Mouse (Mus musculus) MEL (cell line): ENCODE data around the gene Fblim1. TPM values are rescaled to one million over a fixed set of nuclear protein-coding genes. Genes with fewer than 3 reads are reported as not detected.
A peak's percentile ranks its signal among the peaks of the same experiment; 100 is the strongest.

Experiments
- DNase-seq: peaks from one replicate; pipeline ENCODE4 v3.0.0; 2011; ENCODE audit warnings: low read depth, low spot score
- H3K27ac ChIP-seq: 2 replicates; pipeline ENCODE4 v1.5.1; 2012; ENCODE audit warnings: low read depth, mild to moderate bottlenecking, control low read depth, low read length, moderate library complexity; ENCODE audit not compliant: control insufficient read depth
- H3K27me3 ChIP-seq, 2 experiments: fragments of 150-350 bp in 1 of 2; sonication (generic) in 1 of 2; 2 replicates each; pipeline ENCODE4 v1.6.1; 2012; ENCODE audit warnings: low read length in 2 of 2, mild to moderate bottlenecking in 2 of 2, improper control_type of control experiment in 1 of 2, moderate library complexity in 1 of 2; ENCODE audit not compliant: insufficient read depth in 2 of 2, control insufficient read depth in 1 of 2
- H3K36me3 ChIP-seq, 2 experiments: 2 replicates each; pipeline ENCODE4 v1.6.1; 2012 to 2014; ENCODE audit warnings: low read length in 2 of 2, improper control_type of control experiment in 1 of 2, inconsistent platforms in 1 of 2, mild to moderate bottlenecking in 1 of 2; ENCODE audit not compliant: insufficient read depth in 2 of 2, control insufficient read depth in 1 of 2
- H3K4me1 ChIP-seq, 2 experiments: fragments of 150-350 bp in 1 of 2; sonication (generic) in 1 of 2; 2 replicates each; pipeline ENCODE4 v1.6.1; 2012; ENCODE audit warnings: low read length in 2 of 2, improper control_type of control experiment in 1 of 2, mild to moderate bottlenecking in 1 of 2; ENCODE audit not compliant: insufficient read depth in 2 of 2, control insufficient read depth in 1 of 2
- H3K4me3 ChIP-seq, 2 experiments: fragments of 150-350 bp in 1 of 2; sonication (generic) in 1 of 2; 2 replicates each; pipeline ENCODE4 v1.5.1; 2012; ENCODE audit warnings: low read depth in 2 of 2, low read length in 2 of 2, mild to moderate bottlenecking in 2 of 2, moderate library complexity in 2 of 2, control low read depth in 1 of 2, improper control_type of control experiment in 1 of 2; ENCODE audit not compliant: control insufficient read depth in 1 of 2, insufficient read depth in 1 of 2
- H3K79me2 ChIP-seq: 2 replicates; pipeline ENCODE4 v1.6.1; 2012; ENCODE audit warnings: mild to moderate bottlenecking, low read length, moderate library complexity; ENCODE audit not compliant: control insufficient read depth, poor library complexity, insufficient read depth
- H3K9ac ChIP-seq: 2 replicates; pipeline ENCODE4 v1.6.1; 2012; ENCODE audit warnings: low read depth, mild to moderate bottlenecking, control low read depth, low read length, moderate library complexity; ENCODE audit not compliant: control insufficient read depth, poor library complexity, severe bottlenecking
- H3K9me3 ChIP-seq: fragments of 150-350 bp; sonication (generic); replicated peaks from 2 replicates; pipeline ENCODE4 v1.6.1; 2012; ENCODE audit warnings: mild to moderate bottlenecking, low read length, improper control_type of control experiment, moderate library complexity; ENCODE audit not compliant: insufficient read depth
- BHLHE40 ChIP-seq: IDR thresholded peaks from 2 replicates; pipeline ENCODE4 v1.6.1; 2012; ENCODE audit warnings: low read depth, mild to moderate bottlenecking, inconsistent platforms, low read length, improper control_type of control experiment, borderline replicate concordance
- CHD1 ChIP-seq: IDR thresholded peaks from 2 replicates; pipeline ENCODE4 v1.6.1; 2012; ENCODE audit warnings: low read depth, mild to moderate bottlenecking, inconsistent platforms, low read length, improper control_type of control experiment
- CTCF ChIP-seq, 3 experiments: IDR thresholded peaks in 2 of 3; conservative IDR thresholded peaks in 1 of 3; 2 replicates each; pipeline ENCODE4 v1.5.1; 2011 to 2012; ENCODE audit warnings: low read length in 3 of 3, low read depth in 2 of 3, mild to moderate bottlenecking in 2 of 3, improper control_type of control experiment in 1 of 3, inconsistent platforms in 1 of 3, mixed read lengths in 1 of 3, moderate library complexity in 1 of 3; ENCODE audit not compliant: control insufficient read depth in 1 of 3, insufficient read depth in 1 of 3, poor library complexity in 1 of 3, severe bottlenecking in 1 of 3
- E2F4 ChIP-seq: IDR thresholded peaks from 2 replicates; pipeline ENCODE4 v1.6.1; 2011; ENCODE audit warnings: low read depth, low read length, improper control_type of control experiment, borderline replicate concordance
- EP300 ChIP-seq, 2 experiments: IDR thresholded peaks; 2 replicates each; pipeline ENCODE4 v1.6.1; 2011; ENCODE audit warnings: improper control_type of control experiment in 2 of 2, low read length in 2 of 2, low read depth in 1 of 2, mild to moderate bottlenecking in 1 of 2
- ETS1 ChIP-seq: IDR thresholded peaks from 2 replicates; pipeline ENCODE4 v1.6.1; 2012; ENCODE audit warnings: low read depth, mild to moderate bottlenecking, inconsistent platforms, low read length, improper control_type of control experiment, moderate library complexity
- GABPA ChIP-seq: IDR thresholded peaks from 2 replicates; pipeline ENCODE4 v1.6.1; 2012; ENCODE audit warnings: low read depth, mild to moderate bottlenecking, inconsistent platforms, low read length, improper control_type of control experiment, moderate library complexity
- GATA1 ChIP-seq: IDR thresholded peaks from 2 replicates; pipeline ENCODE4 v1.6.1; 2011; ENCODE audit warnings: low read depth, low read length, improper control_type of control experiment
- HCFC1 ChIP-seq: IDR thresholded peaks from 2 replicates; pipeline ENCODE4 v1.6.1; 2012; ENCODE audit warnings: low read depth, mild to moderate bottlenecking, inconsistent platforms, low read length, improper control_type of control experiment, moderate library complexity
- JUND ChIP-seq: IDR thresholded peaks from 2 replicates; pipeline ENCODE4 v1.6.1; 2011; ENCODE audit warnings: low read depth, mild to moderate bottlenecking, improper control_type of control experiment, low read length
- KAT2A ChIP-seq: conservative IDR thresholded peaks from 2 replicates; pipeline ENCODE4 v1.6.1; 2012; ENCODE audit warnings: low read depth, low read length, improper control_type of control experiment, inconsistent platforms
- MAFK ChIP-seq: IDR thresholded peaks from 2 replicates; pipeline ENCODE4 v1.6.1; 2011; ENCODE audit warnings: low read depth, mild to moderate bottlenecking, low read length, improper control_type of control experiment, borderline replicate concordance
- MAX ChIP-seq: IDR thresholded peaks from 2 replicates; pipeline ENCODE4 v1.6.1; 2011; ENCODE audit warnings: low read length, improper control_type of control experiment
- MAZ ChIP-seq: IDR thresholded peaks from 2 replicates; pipeline ENCODE4 v1.6.1; 2012; ENCODE audit warnings: low read depth, mild to moderate bottlenecking, inconsistent platforms, low read length, improper control_type of control experiment
- MEF2A ChIP-seq: IDR thresholded peaks from 2 replicates; pipeline ENCODE4 v1.6.1; 2014; ENCODE audit warnings: low read depth, mild to moderate bottlenecking, inconsistent platforms, low read length, improper control_type of control experiment; ENCODE audit not compliant: poor library complexity, insufficient replicate concordance, severe bottlenecking; ENCODE audit errors: extremely low read depth
- MYB ChIP-seq: IDR thresholded peaks from 2 replicates; pipeline ENCODE4 v1.6.1; 2011; ENCODE audit warnings: mild to moderate bottlenecking, low read depth, low read length, improper control_type of control experiment
- MYC ChIP-seq: IDR thresholded peaks from 2 replicates; pipeline ENCODE4 v1.6.1; 2011; ENCODE audit warnings: low read depth, mild to moderate bottlenecking, low read length, improper control_type of control experiment, moderate library complexity
- NELFE ChIP-seq: IDR thresholded peaks from 2 replicates; pipeline ENCODE4 v1.6.1; 2011; ENCODE audit warnings: low read depth, low read length, improper control_type of control experiment
- NRF1 ChIP-seq: IDR thresholded peaks from 2 replicates; pipeline ENCODE4 v1.6.1; 2014; ENCODE audit warnings: low read depth, mild to moderate bottlenecking, inconsistent platforms, low read length, improper control_type of control experiment, moderate library complexity; ENCODE audit not compliant: poor library complexity, insufficient read depth, severe bottlenecking
- POLR2A ChIP-seq, 2 experiments: IDR thresholded peaks; 2 replicates each; pipeline ENCODE4 v1.6.1; 2011 to 2012; ENCODE audit warnings: low read length in 2 of 2, mild to moderate bottlenecking in 2 of 2, control low read depth in 1 of 2, improper control_type of control experiment in 1 of 2, low read depth in 1 of 2, moderate library complexity in 1 of 2; ENCODE audit not compliant: control insufficient read depth in 1 of 2, insufficient read depth in 1 of 2, poor library complexity in 1 of 2
- POLR2AphosphoS2 ChIP-seq: IDR thresholded peaks from 2 replicates; pipeline ENCODE4 v1.6.1; 2011; ENCODE audit warnings: low read length, improper control_type of control experiment
- POLR2AphosphoS5 ChIP-seq: IDR thresholded peaks from 2 replicates; pipeline ENCODE4 v1.6.1; 2012; ENCODE audit warnings: low read depth, borderline replicate concordance, mild to moderate bottlenecking, inconsistent platforms, low read length, moderate library complexity, mixed read lengths
- RAD21 ChIP-seq: IDR thresholded peaks from 2 replicates; pipeline ENCODE4 v1.6.1; 2011; ENCODE audit warnings: mild to moderate bottlenecking, low read depth, low read length, improper control_type of control experiment
- RCOR1 ChIP-seq: IDR thresholded peaks from 2 replicates; pipeline ENCODE4 v1.6.1; 2012; ENCODE audit warnings: low read depth, mild to moderate bottlenecking, inconsistent platforms, low read length, improper control_type of control experiment
- SIN3A ChIP-seq: IDR thresholded peaks from 2 replicates; pipeline ENCODE4 v1.6.1; 2012; ENCODE audit warnings: low read length, improper control_type of control experiment, inconsistent platforms
- SMC3 ChIP-seq: IDR thresholded peaks from 2 replicates; pipeline ENCODE4 v1.6.1; 2011; ENCODE audit warnings: low read depth, low read length, improper control_type of control experiment
- TAL1 ChIP-seq: IDR thresholded peaks from 2 replicates; pipeline ENCODE4 v1.6.1; 2012; ENCODE audit warnings: mild to moderate bottlenecking, inconsistent platforms, low read length, moderate library complexity, mixed read lengths
- TBP ChIP-seq: IDR thresholded peaks from 2 replicates; pipeline ENCODE4 v1.8.0; 2011; ENCODE audit warnings: low read depth, low read length, improper control_type of control experiment
- TCF12 ChIP-seq: IDR thresholded peaks from 2 replicates; pipeline ENCODE4 v1.6.1; 2014; ENCODE audit warnings: low read depth, mild to moderate bottlenecking, inconsistent platforms, low read length, improper control_type of control experiment, moderate library complexity
- UBTF ChIP-seq: IDR thresholded peaks from 2 replicates; pipeline ENCODE4 v1.6.1; 2012; ENCODE audit warnings: low read depth, mild to moderate bottlenecking, inconsistent platforms, low read length, improper control_type of control experiment, moderate library complexity, borderline replicate concordance; ENCODE audit not compliant: insufficient read depth
- USF1 ChIP-seq: IDR thresholded peaks from 2 replicates; pipeline ENCODE4 v1.6.1; 2014; ENCODE audit warnings: low read depth, mild to moderate bottlenecking, inconsistent platforms, low read length, improper control_type of control experiment, moderate library complexity
- USF2 ChIP-seq, 2 experiments: IDR thresholded peaks; 2 replicates each; pipeline ENCODE4 v1.6.1; 2011 to 2012; ENCODE audit warnings: improper control_type of control experiment in 2 of 2, low read length in 2 of 2, borderline replicate concordance in 1 of 2, inconsistent platforms in 1 of 2, low read depth in 1 of 2, mild to moderate bottlenecking in 1 of 2; ENCODE audit not compliant: insufficient read depth in 1 of 2
- ZC3H11A ChIP-seq: IDR thresholded peaks from 2 replicates; pipeline ENCODE4 v1.6.1; 2012; ENCODE audit warnings: low read depth, mild to moderate bottlenecking, inconsistent platforms, low read length, improper control_type of control experiment
- ZKSCAN1 ChIP-seq: IDR thresholded peaks from 2 replicates; pipeline ENCODE4 v1.6.1; 2012; ENCODE audit warnings: low read depth, mild to moderate bottlenecking, inconsistent platforms, low read length, improper control_type of control experiment, moderate library complexity
- ZMIZ1 ChIP-seq: IDR thresholded peaks from 2 replicates; pipeline ENCODE4 v1.6.1; 2012; ENCODE audit warnings: low read depth, mild to moderate bottlenecking, inconsistent platforms, low read length, improper control_type of control experiment, moderate library complexity
- ZNF384 ChIP-seq: IDR thresholded peaks from 2 replicates; pipeline ENCODE4 v1.6.1; 2012; ENCODE audit warnings: low read depth, mild to moderate bottlenecking, inconsistent platforms, low read length, improper control_type of control experiment
- polyA plus RNA-seq, 2 experiments: library from polyadenylated mRNA; stranded (reverse) in 1 of 2; unstranded in 1 of 2; fragments of >175 nt in 1 of 2; fragments of >200 nt in 1 of 2; gene quantifications; 2 replicates each; pipeline versions ENCODE4 v1.2.1 to v1.2.4; 2012; ENCODE audit warnings: low replicate concordance in 2 of 2, low read depth in 1 of 2; ENCODE audit not compliant: insufficient read length in 2 of 2, insufficient read depth in 1 of 2, missing spikeins in 1 of 2
- total RNA-seq: library from RNA; depleted of rRNA; stranded (reverse); fragments of 300-350 nt; gene quantifications from 2 replicates; pipeline ENCODE4 v1.2.3, GENCODE M21; 2012

Fblim1 gene
- total and polyA plus RNA-seq, 3 experiments, result not detected

DNA sequence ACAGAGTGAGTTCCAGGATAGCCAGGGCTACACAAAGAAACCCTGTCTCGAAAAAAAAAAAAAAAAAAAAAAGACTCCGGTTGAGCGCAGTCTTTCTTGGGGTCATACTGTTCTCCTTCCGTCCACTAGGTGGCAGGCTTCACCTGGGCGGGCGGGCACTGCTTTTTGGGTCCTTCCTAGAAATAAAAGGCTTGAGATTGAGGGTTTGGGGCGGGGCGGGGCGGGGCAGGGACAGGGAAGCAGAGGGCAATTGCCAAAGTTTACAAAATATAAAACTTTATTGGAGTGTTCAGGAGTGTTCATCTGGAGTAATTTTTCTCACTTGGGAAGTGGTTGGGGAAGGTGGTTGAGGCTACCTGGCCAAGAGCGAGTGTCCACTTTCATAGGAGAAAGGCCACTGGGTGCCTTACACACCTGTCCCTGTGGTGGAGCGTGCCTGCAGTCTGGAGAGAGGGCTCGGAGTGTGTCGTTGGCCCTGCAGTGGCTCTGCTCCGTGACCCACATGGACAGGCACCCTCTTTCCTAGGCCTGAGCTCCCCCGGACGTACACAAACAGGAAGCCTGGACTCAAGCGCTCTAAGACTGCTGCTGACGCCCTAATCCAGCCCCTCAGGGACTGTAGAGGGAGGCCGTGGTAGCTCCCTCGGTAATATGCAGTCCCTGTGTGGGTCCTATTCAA is 12.8 kb upstream of the Fblim1 start, which contains the start of gene Tmem82:
Gene Tmem82 (minus strand): TSS at position 69 of the 679 bp plus-strand sequence.
- peaks cover 0 to 9% of the 10 kb centered on the region in 2 experiments; a peak in 2 of 4 replicates for H3K4me1 ChIP-seq
- H3K79me2 ChIP-seq, result no peaks in the 10 kb centered on the region
- no peaks in the 10 kb centered on the region for H3K9me3 ChIP-seq
- H3K27me3 ChIP-seq, result no peaks in the 10 kb centered on the region
- H3K36me3 ChIP-seq, result 0 out of 4 replicates have a peak, but pooled peaks cover 0 to 2% of the 10 kb centered on the region in 2 experiments
- peak within 1 kb of the TSS; percentile 11; the same call in 1 of the 2 replicates for H3K27ac ChIP-seq
- H3K9ac ChIP-seq, result peak within 1 kb of the TSS; percentile 72
- peak within 1 kb of the TSS; percentile 72 to 79 for H3K4me3 ChIP-seq
- peak; percentile 88 for DNase-seq
- no peak for TF ChIP-seq E2F4
- no peak for TF ChIP-seq MYB
- TF ChIP-seq NELFE, result no peak
- TF ChIP-seq POLR2AphosphoS2, result no peak
- no peak for TF ChIP-seq POLR2AphosphoS5
- no peak for TF ChIP-seq UBTF
- no peak for TF ChIP-seq TAL1
- no peak for TF ChIP-seq BHLHE40
- TF ChIP-seq KAT2A, result no peak
- no peak for TF ChIP-seq GABPA
- TF ChIP-seq ZMIZ1, result no peak
- TF ChIP-seq NRF1, result no peak
- no peak; the same call in 1 of the 2 replicates for TF ChIP-seq ETS1
- no peak for TF ChIP-seq CHD1
- no peak for TF ChIP-seq MAZ
- TF ChIP-seq RAD21, result peak; percentile 76
- 0 out of 2 replicates have a peak, but pooled peaks have one; percentile 19 for TF ChIP-seq TCF12
- peak; percentile 29 to 94 (median 77); a peak in 5 of 6 replicates for TF ChIP-seq CTCF (IDR thresholded peaks at IDR 0.05 in 2 of 3, conservative IDR thresholded peaks at IDR 0.05 in 1 of 3; ENCODE audit: control insufficient read depth in 1 of 3, insufficient read depth in 1 of 3, low read depth in 2 of 3, low read length in 3 of 3, poor library complexity in 1 of 3, severe bottlenecking in 1 of 3)
- TF ChIP-seq HCFC1, result peak; percentile 61; the same call in 1 of the 2 replicates
- TF ChIP-seq POLR2A (IDR thresholded peaks at IDR 0.05; ENCODE audit: control insufficient read depth in 1 of 2, insufficient read depth in 1 of 2, low read depth in 1 of 2, low read length in 2 of 2, poor library complexity in 1 of 2), result no peak
- no peak for TF ChIP-seq USF1
- no peak for TF ChIP-seq TBP
- no peak for TF ChIP-seq MEF2A
- no peak for TF ChIP-seq MAX
- no peak; the same call in 1 of the 2 replicates for TF ChIP-seq ZKSCAN1
- TF ChIP-seq USF2 (IDR thresholded peaks at IDR 0.05; ENCODE audit: borderline replicate concordance in 1 of 2, insufficient read depth in 1 of 2, low read depth in 1 of 2, low read length in 2 of 2), result no peak
- TF ChIP-seq EP300 (IDR thresholded peaks at IDR 0.05; ENCODE audit: low read depth in 1 of 2, low read length in 2 of 2), result no peak
- peak; percentile 46; the same call in 1 of the 2 replicates for TF ChIP-seq SIN3A
- 0 out of 2 replicates have a peak, but pooled peaks have one; percentile 26 for TF ChIP-seq RCOR1
- TF ChIP-seq GATA1, result no peak
- peak; percentile 96 for TF ChIP-seq ZNF384
- no peak for TF ChIP-seq MAFK
- TF ChIP-seq ZC3H11A, result peak; percentile 82
- TF ChIP-seq JUND, result no peak
- no peak for TF ChIP-seq MYC
- TF ChIP-seq SMC3, result peak; percentile 79
